Mouse (Mus musculus) right cerebral cortex, postnatal 36 days (tissue): ENCODE measurements around the gene Pole3.

Experiments
- DNase-seq, 2 experiments: peaks; one replicate each; pipeline ENCODE4 v3.0.0; 2022; ENCODE audit warnings: low spot score in 2 of 2, mixed read lengths in 1 of 2

Gene Pole3

DNA sequence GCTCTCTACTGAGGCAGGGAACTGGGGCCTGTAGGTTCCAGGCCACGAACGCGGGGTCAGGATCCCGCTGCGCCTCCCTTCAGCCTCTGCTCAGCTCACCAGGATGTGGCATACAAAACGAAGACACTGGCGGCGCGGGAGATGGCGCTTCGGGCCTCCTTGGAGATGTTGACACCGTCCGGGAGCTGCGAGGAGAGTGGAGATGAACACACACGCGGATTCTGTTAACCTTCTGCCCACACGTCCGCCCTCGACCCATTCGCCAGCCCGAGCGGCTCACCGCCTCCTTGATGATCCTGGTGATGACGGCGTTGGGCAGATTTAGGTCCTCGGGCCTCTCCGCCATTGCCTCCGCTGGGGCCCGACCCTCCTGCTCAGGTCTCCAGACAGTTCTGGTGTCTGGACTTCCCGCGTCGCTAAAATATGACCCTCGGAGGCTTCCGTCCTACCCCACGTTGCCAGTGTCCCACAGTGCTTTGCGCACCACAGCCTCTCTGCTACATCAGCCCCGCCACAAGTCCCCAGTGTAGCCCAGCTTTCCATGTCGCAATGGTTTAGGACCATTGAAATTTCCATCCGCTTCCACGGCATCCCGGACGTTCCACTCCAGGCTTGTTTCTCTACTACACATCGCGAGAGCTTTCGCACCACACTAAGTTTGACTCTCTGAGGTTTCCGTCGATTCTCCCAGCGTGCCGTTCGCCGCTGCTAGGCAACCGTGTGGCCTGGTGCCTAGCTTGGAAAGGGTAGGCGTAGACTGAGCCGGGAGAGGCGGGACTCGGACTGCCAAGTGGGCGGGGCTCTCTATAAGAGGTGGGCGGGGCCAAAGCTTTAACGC lies at the start of gene Pole3, which contains the start of gene 4933430I17Rik:
Gene Pole3, minus strand, starts transcription at position 418 of the 838 bp plus-strand sequence.
Gene 4933430I17Rik, plus strand, starts transcription at position 719 of the 838 bp plus-strand sequence.
- DNase-seq, result peak; percentile 91 to 92

DNA sequence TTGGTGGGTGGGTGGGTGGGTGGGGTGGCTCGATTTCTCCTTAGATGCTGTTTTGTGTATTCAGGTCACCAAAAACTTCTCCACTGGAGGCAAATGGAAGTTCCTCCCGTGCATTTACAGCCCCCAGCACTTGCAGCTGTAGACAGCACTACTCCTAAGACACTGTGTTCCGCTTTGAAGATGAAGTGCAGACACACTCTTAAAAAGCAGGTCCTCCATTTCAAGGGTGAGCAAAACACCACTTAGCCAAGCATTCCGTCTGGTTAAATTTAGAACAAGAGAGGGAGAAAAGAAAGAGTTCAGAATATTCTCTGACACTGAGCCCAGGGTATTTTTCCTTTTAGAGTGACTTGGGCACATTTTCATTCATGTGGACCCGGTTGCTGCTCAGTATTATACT lies 45.2 kb upstream of the Pole3 start:
- no peak for DNase-seq

DNA sequence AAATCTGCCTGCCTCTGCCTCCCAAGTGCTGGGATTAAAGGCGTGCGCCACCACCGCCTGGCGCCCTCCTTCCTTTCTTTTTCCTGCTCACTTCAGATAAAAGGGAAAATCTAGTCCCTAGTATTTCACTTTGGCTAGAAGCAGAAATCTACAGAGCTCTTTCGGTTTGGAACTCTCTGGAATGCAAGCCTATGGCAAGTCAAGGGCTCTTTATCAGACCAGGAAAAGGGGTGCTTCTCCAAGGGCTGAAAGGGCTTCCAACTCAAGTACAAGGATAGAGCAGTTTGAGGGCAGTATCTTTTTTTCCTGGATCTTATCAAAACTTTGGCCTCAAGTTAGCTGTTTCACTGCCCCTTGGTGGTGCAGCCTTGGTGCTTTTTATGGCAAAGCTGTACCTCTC lies 44.7 kb upstream of the Pole3 start:
- no peak for DNase-seq

DNA sequence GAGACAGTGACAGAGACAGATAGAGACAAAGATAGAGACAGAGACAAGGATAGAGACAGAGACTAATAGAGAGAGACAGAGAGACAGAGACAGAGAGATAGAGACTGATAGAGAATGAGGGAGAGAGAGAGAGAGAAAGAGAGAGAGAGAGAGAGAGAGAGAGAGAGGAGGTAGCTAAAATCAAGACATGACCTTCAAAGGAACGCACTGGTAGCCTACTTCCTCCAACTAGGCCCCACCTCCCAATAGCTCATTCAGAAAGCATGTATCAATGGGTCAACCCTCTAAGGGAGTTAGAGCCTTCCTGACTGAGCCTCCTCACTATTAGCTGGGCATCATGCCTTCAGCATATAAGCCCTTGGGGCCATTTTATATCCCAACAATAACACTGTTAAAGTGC lies 43.5 kb upstream of the Pole3 start:
- no peak for DNase-seq

DNA sequence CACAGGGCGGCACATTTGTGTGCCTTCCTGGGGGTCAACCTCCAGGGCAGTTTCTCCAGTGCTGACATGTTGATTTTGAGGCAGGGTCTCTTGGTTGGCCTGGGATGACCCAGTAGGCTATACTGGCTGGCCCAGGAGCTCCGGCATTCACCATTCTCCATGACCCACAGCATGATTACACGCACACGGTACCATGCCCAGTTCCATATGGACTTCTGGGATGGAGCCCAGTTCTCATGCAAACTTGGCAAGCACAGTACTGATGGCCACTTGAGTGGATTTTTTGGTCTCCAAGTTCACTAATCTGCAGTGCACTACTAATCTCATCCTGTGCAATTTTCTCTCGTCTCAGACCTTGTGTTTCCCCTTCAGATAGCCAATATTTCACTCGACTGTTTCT lies 42.8 kb upstream of the Pole3 start:
- DNase-seq, result no peak

DNA sequence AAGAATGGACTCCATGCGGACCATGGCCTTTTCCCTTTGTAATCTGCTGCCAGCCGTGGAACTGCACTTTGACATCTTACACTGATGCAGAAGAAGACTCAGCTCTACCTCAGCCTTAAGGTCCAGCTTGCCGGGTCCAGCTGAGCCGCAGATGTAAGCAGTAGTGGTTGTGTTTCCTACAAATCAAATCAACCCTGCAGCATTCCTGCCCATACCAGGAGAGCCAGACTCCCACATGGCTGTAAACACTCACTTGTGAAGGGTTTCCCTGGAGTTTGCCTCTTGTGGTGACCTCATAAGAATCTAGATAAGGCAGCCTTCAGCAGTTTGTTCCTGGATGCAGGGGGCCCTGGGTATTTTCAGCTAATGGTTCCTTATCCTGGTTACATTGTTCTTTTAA lies 41.7 kb upstream of the Pole3 start:
- no peak for DNase-seq

DNA sequence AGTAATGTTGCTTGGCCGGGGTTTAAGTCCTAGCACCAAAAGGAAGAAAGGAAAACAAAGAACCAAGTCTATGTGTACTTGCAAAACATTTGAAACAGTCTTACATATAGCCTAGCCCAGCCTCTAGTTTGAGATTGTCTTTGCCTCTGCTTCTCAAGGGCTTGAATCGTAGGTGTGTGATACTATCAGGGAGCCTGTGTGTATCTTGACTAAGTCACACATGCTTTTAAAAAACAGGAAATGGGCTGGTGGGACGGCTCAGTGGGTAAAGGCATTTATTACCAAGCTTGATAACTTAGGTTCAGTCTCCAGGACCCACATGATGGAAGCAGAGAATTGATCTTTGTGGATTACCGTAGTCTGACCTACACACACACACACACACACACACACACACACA lies 37.1 kb upstream of the Pole3 start:
- DNase-seq, result no peak

DNA sequence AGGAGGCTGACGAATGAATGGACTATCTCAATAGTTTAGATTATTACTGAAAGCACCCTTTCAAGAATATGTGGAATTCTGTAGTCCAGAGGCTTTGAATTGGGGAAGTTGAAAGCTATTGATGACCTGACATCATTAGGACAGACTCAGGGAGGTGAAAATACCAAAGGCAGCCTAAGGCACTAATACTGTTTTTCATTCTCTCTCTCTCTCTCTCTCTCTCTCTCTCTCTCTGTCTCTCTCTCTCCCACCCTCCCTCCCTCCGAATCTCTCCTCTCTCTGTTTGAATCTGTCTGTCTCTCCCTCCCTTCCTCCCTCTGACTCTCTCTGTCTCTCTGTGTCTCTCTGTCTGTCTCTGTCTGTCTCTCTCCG lies 36.7 kb upstream of the Pole3 start:
- DNase-seq, result no peak

DNA sequence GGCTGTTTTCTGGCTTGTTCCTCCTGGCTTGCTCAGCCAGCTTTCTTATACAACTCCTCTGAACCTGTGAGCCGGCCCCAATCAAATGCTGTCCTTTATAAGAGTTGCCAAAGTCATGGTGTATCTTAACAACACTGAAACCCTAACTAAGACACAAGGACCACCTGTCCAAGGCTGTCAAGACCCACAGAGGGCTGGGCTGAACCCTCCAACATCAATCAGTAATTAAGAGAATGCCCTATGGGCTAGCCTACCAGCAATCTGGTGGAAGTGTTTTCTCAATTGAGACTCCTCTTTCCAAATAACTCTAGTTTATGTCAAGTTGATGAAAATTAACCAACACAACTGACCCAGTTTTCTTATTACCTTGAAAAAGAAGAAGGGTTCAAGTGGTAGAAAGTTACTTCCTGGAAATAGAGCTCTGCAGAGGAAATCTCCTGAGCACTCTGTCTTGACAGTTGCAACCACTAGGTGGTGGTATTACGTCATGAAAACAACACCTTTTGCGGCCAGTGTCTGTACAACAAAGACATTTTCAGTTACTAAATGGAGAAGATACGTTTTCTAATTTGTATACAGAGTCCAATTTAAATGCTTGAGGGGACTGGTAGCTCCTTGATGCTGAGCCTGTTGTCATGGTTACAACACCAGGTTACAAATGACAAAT lies 36.2 kb upstream of the Pole3 start:
- peak; percentile 33 to 61 for DNase-seq

DNA sequence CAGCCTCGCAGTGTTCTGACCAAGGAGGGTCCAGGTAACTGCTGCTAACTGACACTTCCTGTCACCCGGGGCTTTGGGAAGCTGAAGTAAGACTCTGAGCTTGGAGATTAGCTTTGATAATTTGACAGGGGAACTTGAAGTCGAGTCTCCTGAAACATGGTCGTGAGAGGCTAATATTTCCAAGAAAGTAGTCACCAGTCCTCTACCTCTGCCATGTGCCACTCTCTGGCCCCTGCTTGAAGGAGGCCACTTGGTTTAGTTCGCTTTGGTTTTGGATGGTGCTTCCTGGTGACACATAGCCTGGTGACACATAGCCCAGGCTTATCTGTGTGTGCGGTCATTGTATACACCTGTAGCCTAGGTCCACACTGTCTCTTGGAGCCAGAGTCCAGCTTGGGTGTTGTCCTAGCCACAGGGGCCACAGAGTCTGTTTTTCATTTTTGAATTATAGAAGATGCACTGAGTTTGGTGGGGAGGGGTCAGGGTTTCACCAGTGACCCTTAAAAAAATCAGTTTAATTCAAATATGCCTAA lies 35.0 kb upstream of the Pole3 start, which contains the start of gene Rgs3:
Gene Rgs3, plus strand, starts transcription at position 51 of the 533 bp plus-strand sequence.
- no peak for DNase-seq

DNA sequence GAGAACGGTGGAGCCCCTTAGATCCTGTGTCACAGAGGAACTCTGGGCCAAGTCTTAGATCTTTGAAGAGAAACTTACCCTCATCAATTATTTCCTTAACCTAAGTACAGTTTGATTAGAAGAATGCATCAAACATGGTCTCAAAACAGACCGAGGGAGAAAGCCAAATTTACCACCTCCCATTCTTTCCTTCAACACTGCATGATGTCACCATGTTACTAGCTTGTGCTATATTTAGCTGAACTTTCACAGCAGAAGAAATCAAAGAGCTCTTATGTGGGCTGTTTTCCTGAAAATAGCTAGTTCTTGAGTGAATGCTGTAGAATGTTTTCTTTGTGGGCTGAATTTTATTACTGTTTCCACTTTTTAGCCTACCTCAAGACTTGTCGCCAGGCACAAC lies 32.6 kb upstream of the Pole3 start:
- DNase-seq, result no peak

DNA sequence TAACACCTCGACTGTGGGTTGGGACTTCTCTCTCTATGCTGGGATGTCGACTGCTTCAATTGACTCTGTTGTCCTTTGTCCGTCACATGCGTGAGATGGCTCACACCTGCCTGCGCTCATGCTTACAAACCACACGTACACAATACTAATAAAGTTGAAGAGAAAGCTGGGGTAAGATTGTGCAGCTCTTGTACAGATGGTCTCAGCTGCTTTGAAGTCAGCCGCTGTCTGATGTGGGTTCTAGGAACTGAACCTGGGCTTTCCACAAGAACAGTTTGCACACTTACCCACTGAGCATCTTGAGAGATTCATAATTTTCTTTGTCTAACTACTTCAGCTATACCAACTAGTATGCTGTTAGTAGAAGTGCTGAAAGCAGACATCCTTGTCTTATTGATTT lies 27.1 kb upstream of the Pole3 start:
- DNase-seq, result no peak

DNA sequence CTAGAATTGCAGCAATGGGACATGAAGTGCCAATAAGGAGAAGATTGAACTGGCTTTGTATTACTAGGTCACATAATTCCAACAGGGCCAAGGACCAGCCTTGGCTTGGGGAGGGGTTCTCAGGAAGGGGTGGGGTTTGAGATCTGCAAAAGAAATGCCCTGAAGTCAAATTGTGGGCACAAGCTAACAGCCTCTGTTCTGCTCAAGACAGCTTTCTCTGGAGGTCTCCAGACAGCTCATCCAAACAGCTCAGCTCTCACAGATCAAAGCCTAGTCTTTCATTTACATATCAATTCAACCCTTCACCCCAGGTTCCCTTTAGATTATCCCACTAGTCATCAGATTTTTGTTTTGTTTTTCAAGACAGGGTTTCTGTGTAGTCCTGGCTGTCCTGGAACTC lies 19.9 kb upstream of the Pole3 start:
- DNase-seq, result no peak

DNA sequence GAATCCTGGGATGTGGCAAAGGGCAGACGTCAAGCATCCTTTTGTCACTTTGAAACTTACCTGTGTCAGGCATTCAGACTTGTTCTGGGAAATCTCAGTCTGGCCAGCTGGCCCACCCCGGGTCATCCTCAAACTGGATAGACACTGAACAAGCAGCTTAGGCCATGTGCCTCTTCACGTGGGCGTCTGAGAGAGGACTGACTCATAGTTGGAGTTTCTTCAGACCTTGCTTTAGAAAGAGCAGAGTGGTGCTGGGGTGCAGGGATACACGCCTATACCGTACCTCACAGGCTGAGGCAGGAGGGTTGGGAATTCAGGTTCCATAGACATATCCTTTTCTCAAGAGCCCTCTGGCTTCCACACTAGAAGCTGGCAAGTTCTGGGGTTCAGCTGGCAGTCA lies 18.9 kb upstream of the Pole3 start:
- DNase-seq, result no peak

DNA sequence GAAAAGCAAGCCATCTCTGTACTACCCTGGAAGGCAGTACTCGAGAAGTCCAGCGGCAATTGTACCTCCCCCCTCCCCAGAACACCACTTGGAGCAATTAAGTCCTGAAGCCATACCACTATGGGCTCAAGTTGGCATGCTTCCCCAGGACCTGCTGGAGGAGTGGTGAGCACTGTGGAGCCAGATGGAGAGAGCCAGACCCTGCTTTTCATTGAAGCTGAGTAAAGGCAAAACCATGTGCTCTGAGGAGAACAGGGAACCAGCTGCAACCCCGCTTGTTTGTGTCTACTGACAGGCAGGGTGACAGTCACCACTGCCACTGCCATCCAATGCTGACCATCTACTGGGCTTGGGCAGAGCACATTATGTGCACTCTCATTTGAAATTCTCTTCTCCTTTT lies 16.9 kb upstream of the Pole3 start:
- DNase-seq, result no peak

DNA sequence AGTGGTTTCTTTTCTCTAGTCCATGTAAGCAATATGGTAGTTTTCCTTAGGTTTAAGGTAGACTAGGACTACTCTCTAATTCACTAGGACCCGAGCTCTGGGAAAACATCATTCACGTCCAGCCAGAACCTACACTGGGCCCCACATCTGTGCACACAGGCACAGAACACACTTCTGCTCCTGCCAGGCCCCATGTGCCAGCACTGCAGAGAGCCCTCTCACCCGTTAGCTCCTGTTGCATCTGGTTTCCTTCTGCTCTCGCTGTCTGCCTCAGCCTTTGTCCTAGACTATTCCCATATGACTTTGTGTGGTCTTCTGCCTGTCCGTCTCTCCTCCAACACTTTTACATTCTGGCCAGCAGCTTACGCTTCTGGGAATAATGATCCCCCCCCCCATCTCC lies 8.9 kb upstream of the Pole3 start:
- DNase-seq, result no peak

DNA sequence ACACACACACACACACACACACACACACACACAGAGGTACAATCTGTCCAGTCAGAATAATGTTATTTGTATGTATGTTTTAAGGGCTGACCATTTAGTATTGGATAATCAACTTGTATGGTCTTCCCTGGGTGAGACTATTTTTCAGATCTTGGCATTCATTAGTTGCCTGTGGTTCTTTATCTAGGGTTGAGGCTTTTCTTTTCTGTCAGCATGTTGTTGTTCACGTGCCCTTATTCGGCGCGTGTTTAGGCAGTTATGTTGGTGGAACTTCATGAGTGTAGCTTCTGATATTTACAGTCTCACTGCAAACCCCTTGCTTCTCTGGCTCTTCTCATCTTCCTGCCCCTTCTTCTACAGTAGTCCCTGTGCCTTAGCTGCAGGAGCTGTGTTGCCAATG lies 2.8 kb upstream of the Pole3 start:
- no peak for DNase-seq

DNA sequence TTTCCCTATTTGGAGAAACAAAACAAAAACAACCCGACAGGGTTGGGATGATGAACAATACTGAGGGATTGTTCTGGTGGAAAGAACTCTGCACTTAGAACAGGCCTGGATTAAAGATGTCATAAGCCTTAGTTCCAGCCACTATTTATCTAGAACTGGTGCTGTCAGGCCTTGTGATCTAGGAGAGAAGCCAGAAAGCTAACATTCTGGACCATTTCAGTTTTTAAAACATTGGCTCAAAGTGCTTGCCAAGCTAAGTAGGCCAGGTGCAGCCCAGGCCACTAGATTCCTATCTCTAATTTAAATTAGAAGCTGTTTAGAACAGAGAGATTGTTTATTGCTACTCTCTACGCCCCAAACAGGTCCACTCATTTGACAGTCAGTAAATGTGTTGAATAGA lies 1.4 kb upstream of the Pole3 start:
- DNase-seq, result no peak

DNA sequence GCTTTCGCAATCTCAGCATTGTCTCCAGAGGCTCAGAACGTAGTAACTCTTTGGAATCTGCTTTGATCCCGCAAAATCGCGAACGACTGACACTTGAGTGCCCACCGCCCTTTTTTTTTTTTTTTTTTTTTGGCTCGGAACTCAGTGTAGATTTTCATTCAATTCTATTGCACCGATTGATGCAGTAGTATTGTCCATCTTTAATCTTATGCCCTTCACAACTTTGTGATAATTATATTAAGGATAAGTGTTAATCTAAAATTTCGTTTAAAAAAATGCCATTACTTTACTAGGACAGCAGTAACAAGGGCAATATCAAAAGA lies 582 bp upstream of the Pole3 start:
- DNase-seq, result no peak

DNA sequence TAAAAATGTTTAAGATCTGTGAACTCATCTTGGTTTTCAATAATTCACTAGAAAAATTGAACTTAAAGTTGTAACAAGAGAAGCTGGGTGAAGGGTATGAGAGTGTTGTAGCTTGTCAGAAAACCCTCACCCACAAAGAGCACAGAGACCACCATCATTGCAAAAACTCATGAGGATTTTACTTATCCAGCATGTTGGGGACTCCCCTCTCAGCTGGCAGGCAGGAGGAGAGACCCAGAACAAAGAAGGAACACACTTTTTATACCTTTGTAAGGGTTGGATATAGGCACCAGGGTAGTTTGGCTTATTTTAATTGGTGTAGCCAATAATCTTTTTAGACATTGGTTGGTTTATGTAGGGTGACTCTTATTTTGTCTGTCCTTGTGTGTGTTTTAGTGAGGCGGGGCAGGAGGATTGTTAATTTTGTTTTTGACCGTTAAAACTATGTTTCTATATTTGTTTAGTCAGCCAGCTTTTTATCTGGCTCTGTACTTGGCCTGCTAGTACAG lies 3.9 kb downstream of the Pole3 start:
- DNase-seq, result no peak

DNA sequence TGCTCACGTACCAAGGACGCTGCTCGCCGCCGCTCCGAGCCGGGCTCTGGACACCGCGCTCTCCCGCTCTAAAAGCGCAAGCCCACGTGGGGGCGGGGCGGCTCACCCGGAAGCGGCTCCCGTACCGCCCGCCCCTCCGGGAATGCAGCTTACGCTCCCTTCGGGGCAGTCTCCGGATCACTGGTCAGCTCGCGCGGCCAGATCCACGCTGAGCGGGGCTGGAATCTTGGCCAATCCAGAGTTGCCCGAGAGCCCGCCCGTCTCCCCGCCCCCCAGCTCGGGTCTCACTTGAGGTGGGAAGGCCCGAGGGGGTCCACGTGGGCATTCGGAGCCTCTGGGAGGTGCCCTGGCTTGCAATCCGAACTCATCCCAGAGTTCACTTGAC lies 5.0 kb downstream of the Pole3 start, which contains the start of gene Alad:
Gene Alad, minus strand, starts transcription at position 70 of the 385 bp plus-strand sequence.
- peak; percentile 63 to 68 for DNase-seq

DNA sequence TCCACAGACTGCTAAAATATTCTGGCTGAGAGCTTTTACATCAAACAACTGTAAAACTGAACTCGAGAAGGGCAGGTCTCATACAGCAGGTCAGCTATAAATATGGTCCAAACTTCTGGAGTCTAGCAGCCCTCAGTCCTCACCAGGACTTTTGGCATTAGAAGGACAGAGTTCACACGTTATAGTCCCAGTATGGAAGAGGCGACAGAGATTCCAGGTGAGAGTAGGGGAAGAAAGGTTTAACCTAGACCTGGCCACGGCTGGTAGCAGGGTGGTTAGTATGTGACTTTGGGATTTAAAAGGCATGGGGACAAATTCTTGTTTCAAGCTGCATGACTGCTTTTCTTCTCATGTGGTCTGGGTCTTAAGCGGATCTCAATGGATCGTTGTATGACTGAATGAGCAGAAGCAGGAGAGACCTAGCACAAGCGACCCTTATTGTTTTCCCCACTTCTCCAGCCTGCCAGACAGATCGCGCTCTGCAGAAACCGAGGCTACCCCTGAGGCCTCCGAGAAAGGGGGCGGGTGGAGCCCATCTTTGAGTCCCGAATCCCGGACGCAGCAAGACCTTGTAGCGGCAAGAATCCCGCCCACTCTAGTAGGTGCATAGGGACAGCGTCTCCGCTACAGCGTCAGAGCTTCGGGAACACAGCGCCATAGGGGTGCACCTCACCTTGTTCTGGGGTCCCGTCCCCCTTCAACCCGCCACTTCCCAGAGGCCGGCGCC lies 5.6 kb downstream of the Pole3 start:
- no peak for DNase-seq
